Mouse (Mus musculus): ENCODE results near the gene Zfp128.
A peak's percentile ranks its signal among the peaks of the same experiment; 100 is the strongest.
"Not testable (repeated sequence)": the region's sequence is repeated elsewhere in the genome, so short reads cannot be mapped to it uniquely, and the experiment has no call there.

The Zfp128 gene

DNA sequence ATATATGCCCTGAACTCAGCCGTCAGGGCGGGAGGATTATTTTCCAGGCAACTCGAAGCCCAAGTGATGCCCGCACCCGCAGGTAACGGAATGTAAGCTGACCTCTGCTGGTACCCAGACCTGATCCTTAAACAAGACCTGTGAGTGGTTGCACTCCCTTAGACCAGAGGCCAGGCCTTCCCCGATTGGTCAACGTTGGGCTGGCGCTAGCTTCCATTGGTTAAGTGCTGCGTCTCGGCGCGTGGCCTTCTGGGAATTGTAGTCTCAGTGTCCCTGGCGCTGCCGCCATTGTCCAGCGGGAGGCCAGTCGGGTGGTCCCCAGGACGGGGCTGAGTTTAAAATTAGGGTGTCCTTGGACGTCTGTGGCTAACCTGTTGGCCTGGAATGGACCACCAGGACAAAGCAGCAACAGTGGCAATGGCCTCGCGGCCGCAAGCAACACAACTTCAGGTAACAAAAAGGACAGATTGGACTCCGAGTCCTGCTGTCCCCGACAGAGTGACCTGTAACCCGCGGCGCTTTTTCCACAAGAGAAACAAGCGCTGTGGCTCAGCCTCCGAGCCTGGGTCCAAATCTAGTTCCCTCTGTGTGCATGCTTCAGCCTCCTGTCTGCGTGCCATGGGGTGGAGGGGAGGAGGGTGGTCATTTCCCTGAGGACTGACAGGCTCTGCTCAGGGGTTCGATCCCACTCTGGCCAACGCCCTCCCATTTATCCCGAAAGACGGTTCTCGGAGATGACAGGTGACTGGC, at the start of gene Zfp128:
Gene Zfp128, plus strand, starts transcription at position 267 of the 750 bp plus-strand sequence.
- DNase-seq: peak; percentile 96

GRCm38 (mm10) chr7:12834162-12835120, 46.5 kb upstream of the Zfp128 start, which contains the start of gene Zfp110:
Gene Zfp110, plus strand, starts transcription at chr7:12834761.
- peak; percentile 91 for DNase-seq

- peak; percentile 33 for DNase-seq
These were observed 45.7 kb upstream of the Zfp128 start for GRCm38 (mm10) chr7:12835193-12835671.

GRCm38 (mm10) chr7:12835779-12836178, 45.2 kb upstream of the Zfp128 start:
- no peak for DNase-seq

DNA sequence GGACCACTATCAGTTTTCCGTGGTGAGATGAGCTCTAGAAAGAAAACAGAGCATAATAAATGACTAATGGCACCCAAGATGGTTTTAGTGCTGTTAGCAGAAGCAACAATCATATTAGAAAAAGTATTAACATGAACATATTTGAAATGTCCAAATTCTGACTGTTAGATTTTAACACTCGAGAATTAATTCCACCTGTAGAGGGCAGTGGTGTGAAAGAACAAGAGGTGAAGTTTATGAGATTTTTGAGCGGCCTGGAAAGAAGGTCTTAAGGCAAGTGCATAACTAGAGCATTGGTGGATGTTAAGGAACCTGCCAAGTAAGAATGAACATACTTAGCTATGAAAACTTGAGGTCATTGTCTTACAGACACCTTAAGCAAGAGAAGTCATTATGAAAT, 6.7 kb upstream of the Zfp128 start:
- DNase-seq: peak; percentile 64

GRCm38 (mm10) chr7:12880036-12880435, 941 bp upstream of the Zfp128 start:
- no peak for DNase-seq

DNA sequence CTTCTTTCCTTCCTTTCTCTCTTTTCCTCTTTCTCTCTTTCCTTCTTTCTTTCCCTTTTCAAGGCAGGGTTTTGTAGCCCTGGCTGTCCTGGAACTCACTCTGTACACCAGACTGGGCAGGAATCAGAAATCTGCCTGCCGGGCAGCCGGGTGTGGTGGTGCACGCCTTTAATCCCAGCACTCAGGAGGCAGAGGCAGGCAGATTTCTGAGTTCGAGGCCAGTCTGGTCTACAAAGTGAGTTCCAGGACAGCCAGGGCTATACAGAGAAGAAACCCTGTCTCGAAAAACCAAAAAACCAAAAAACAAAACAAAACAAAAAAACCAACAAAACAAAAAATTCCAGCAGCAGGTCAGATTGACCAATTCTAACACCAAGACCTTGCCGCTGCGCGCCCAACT, 480 bp upstream of the Zfp128 start:
- DNase-seq: not testable (repeated sequence)

- DNase-seq: no peak
These were observed 5.7 kb downstream of the Zfp128 start for GRCm38 (mm10) chr7:12886563-12887266.

DNA sequence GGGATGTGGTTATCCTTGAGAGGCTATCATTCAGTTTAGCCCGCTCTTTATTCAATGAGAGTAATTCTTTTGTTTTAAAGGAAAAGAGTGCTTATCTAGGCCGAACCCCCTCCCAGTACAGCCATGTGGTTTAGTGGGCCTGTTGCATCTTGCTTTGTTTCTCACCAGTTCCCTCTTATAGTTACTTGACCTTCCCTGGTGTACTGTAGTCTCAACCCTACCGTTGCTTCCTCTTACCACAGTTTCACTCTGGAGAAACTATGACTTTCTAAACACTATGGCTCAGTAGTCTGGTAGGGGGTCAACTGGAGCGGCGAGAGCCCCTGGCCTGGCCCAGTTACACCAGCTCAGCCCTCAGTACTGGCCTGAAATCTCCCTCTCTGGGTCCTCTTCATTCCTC, 6.6 kb downstream of the Zfp128 start:
- DNase-seq: no peak

DNA sequence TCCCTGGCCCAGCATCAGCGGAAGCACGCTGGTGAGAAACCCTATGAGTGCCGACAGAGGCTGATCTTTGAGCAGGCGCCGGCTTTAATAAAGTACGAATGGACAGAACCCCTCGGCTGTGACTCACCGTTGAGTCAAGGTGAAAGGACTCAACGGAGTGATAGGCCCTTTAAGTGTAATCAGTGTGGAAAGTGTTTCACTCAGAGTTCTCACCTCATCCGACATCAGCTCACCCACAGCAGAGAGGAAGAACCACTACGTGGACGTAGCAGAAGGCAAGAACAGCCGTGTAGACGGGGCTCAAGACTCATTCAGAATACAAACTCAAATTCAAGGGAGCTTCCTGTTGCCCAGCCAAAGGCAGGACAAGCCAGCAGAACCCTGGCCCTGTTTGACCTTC, 10.0 kb downstream of the Zfp128 start:
- no peak for DNase-seq

- no peak for DNase-seq
These were observed 10.4 kb downstream of the Zfp128 start for GRCm38 (mm10) chr7:12891334-12891733.

DNA sequence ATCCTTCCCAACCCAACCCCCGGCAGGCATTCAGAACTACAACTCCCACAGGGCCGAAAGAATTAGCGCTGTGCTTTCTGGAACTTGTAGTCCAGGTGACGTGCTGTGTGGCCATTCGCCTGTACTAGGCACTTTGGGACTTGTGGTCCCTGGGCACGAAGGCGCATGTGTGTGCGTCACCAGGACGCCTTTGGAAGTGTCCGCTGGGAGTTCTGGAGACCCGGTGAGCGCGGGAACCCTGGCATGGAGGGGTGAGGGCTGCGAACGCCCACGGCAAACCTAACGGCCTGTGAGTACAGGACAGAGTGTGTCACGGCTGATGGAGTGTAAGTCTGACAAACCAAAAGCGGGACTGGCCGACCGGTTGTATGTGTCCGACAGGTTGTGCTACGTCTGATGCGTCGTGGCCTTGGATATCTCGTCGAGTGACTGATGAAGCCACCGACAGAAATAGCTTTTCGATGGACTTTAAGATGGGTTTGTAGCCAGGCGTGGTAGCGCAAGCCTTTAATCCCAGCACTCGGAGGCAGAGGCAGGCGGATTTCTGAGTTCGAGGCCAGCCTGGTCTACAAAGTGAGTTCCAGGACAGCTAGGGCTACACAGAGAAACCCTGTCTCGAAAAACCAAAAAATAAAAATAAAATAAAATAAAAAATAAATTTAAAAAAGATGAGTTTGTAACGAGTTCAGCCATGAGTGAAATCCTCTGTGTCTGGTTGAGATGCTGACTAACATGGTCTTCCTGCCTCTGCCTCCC, 16.9 kb downstream of the Zfp128 start, which contains the start of gene Zscan22:
Gene Zscan22, plus strand, starts transcription at position 161 of the 756 bp plus-strand sequence.
- DNase-seq: peak; percentile 96

GRCm38 (mm10) chr7:12901517-12901916, 20.5 kb downstream of the Zfp128 start:
- no peak for DNase-seq

DNA sequence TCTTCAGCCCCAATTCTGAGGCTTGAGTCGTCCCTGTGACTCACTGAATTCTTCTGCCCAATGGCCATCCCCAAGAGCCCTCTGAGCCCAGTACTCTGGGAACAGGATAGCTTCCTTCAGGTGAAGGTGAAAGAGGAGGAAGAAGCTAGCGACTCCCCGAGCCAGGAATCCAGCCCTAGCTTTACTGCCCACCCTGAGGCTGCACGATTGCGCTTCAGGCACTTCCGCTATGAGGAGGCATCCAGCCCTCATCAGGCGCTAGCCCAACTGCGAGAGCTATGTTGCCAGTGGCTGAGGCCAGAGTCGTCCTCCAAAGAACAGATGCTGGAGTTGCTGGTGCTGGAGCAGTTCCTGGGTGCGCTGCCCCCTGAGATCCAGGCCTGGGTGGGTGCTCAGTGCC, 22.6 kb downstream of the Zfp128 start:
- DNase-seq: no peak

DNA sequence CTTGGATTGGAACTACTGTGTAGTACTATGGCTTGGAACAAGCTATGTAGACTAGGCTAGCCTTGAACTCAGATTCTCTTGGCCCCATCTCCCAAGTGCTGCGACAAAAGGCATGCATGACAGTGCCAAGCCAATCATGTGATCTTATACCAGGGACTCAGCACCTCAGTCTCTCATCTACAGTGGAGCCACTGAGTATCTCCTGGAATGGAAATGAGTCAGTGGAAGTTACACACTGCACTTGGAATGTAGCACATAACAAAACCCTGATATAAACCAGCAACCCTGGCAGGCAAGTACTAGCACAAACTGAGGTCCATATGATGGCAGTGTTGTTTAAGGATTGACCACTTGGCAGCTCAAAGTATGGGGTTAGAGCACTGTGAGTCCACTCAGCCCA, 24.2 kb downstream of the Zfp128 start:
- DNase-seq: no peak

DNA sequence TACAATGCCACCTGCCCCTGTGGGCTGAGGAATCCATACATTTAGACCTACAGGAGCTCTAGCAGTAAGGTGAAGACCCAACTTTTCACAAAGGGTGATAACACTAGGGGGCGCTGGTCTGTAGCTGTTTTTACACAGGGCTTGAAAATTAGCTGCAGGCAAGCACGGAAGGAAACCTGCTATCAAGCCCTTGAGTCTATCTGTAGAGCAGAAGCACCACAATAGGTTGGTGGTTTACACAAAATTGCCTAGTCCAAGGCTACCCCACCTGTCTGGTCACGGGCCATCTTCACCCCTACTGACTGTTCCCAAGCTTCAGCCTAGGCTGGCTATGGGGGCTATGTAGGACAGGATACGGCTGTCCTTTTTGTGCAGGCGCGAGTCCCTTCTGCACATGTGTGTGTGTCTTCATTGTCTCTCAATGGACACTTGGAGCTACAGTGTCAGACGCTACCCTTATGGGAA, 28.6 kb downstream of the Zfp128 start:
- peak; percentile 88 for DNase-seq

DNA sequence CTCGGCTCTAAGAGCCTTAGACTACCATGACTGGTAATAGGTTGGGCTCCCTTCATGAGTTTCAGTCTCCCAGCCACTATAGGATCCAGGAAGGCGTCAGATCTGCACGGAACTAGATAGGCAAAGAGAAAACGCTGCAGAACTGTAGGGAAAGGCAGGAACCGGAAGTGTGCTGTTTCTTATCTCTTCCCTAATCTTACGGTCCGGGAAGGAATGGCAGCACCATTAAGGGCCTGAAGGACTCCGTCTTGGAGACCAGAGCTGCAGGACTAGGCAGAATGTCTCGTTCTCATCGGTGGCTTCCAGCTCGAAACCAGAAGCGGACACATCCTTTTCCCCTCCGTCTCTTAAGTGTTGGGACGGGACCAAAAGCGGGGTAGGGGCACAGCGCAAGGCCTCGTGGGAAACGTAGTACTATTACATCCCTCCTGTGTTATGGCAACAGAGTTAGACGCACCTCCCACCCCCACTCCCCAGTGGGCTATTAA, 29.2 kb downstream of the Zfp128 start:
- peak; percentile 68 for DNase-seq

DNA sequence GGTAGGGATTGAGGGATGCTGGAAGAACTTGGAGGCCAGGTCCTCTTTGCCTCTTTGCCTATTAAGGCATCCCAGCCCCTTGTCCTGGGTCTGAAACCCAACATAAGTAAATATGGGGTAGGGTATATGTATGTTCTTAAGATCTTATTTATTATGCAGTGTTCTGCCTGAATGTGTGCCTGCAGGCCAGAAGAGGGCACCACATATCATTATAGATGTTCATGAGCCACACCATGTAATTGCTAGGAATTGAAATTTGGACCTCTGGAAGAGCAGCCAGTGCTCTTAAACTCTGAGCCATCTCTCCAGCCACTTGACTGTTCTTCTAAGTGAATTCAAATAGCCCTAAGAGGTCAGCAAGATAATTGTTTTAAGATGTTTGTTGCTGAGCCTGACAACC, 32.6 kb downstream of the Zfp128 start:
- DNase-seq: peak; percentile 23

DNA sequence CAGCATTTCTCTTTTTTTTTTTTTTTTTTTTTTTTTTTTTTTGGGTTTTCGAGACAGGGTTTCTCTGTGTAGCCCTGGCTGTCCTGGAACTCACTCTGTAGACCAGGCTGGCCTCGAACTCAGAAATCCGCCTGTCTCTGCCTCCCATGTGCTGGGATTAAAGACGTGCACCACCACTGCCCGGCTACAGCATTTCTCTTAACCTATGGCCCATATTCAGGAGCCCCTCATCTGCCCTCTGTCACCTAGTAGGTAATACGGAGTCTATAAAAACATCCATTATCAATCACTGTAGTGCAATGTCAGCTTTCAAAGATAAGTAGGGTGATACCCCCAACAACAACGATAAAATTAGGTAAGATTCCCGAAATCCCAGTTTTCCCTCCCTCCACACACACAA, 39.5 kb downstream of the Zfp128 start:
- not testable (repeated sequence) for DNase-seq

DNA sequence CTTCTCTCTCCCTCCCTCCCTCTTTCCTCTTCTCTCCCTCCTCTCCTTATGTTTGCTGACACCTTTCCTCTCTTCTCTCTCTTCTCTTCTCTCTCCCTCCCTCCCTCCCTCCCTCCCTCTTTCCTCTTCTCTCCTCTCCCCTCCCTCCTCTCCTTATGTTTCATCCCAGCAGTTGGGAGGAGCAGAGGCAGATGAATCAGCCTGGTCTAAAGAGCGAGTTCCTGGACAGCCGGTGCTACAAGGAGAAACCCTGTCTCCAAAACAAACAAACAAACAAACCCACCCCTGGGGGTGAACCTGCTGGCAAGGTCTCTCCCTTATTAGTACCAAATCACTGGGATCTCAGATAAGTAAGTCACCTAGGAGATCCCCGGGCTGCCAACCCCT, 40.3 kb downstream of the Zfp128 start:
- no peak for DNase-seq

DNA sequence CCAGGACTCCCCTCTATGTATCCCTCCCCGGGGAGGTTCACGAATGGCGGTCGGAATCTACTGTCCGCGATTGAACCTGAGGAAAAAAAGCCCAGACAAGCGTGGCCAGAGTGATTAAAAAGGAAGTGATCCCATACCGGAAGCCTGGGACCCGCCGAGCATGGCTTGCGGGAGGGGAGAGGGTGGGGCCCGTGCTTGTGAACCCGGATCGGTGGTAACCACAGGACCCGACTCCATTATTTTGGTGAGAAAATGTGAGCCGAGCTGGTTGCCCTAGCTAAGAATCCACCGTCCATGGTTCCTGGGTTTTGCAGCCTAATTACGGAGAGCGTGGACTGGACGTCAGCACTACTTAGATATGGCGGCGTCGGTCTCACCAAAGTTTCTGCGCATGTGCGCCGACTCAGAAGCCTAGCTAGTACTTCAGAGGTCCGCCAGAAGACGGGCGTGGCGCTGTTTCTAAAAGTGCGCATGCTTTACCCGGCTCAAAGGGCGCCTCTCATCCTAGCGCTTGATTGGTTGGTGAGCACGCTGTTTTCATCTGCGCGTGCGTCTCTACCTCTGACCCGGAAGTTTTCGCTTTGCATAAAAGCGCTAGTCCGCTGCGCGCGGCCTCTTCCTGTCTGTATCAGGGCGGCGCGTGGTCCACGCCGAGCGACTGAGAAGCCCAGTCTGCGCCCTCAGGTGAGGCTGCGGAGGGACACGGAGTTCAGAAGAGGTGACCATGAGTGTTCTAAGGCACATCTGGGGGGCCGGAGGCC, 40.9 kb downstream of the Zfp128 start, which contains the start of gene Rps5:
Gene Rps5, plus strand, starts transcription at position 586 of the 761 bp plus-strand sequence.
- peak; percentile 99 for DNase-seq

All from kidney, adult 9 months (tissue).